Mouse (Mus musculus): ENCODE measurements around the gene Shank2. TPM values are rescaled to one million over a fixed set of nuclear protein-coding genes. Genes with fewer than 3 reads are reported as not detected.

Shank2 gene
- polyA plus RNA-seq, 1 experiment from 2014 or later, result 0.69 TPM

- Histone ChIP-seq H3K4me3 (ENCODE audit: low read depth, low read length) (no peak overlapping the region), H3K36me3 (ENCODE audit: control insufficient read depth, insufficient read depth, low read length) (no peaks in the 10 kb centered on the region), H3K9me3 (ENCODE audit: control insufficient read depth, low read length) (no peaks in the 10 kb centered on the region), H3K4me2 (replicated peaks; ENCODE audit: low read depth) (no peak overlapping the region), H3K27me3 (ENCODE audit: control insufficient read depth, insufficient read depth, low read length) (no peaks in the 10 kb centered on the region), H3K9ac (ENCODE audit: low read length) (no peak overlapping the region), H3K27ac (replicated peaks) (no peak overlapping the region), H3K4me1 (replicated peaks; ENCODE audit: control insufficient read depth, insufficient read depth) (no peaks in the 10 kb centered on the region)
- ATAC-seq (ENCODE audit: low FRiP score, low TSS enrichment) (no peak), DNase-seq (ENCODE audit: low spot score) (no peak)
- no peak for TF ChIP-seq EP300 (optimal IDR thresholded peaks at IDR 0.05)
- no peak for TF ChIP-seq CTCF (IDR thresholded peaks at IDR 0.05; ENCODE audit: low read depth)
- WGBS, result 86% methylated on average over 1 of the region's 1 CpGs
Measured at GRCm38 (mm10) chr7:144079861-144080260, 78.1 kb downstream of the Shank2 start.

GRCm38 (mm10) chr7:144081448-144081847 lies 79.7 kb downstream of the Shank2 start:
- no peaks in the 10 kb centered on the region for H3K9me3 ChIP-seq (ENCODE audit: control insufficient read depth, low read length)
- no peak overlapping the region for H3K4me3 ChIP-seq (ENCODE audit: low read depth, low read length)
- peak; percentile 31 for ATAC-seq (ENCODE audit: low FRiP score, low TSS enrichment)
- no peaks in the 10 kb centered on the region for H3K27me3 ChIP-seq (ENCODE audit: control insufficient read depth, insufficient read depth, low read length)
- H3K36me3 ChIP-seq (ENCODE audit: control insufficient read depth, insufficient read depth, low read length), result no peaks in the 10 kb centered on the region
- H3K4me1 ChIP-seq (replicated peaks; ENCODE audit: control insufficient read depth, insufficient read depth), result no peaks in the 10 kb centered on the region
- 68% methylated on average over 1 of the region's 1 CpGs for WGBS
- no peak overlapping the region for H3K4me2 ChIP-seq (replicated peaks; ENCODE audit: low read depth)
- peak; percentile 56 for DNase-seq (ENCODE audit: low spot score)
- no peak for TF ChIP-seq EP300 (optimal IDR thresholded peaks at IDR 0.05)
- peak; percentile 79 for TF ChIP-seq CTCF (IDR thresholded peaks at IDR 0.05; ENCODE audit: low read depth)
- H3K27ac ChIP-seq (replicated peaks), result no peak overlapping the region
- H3K9ac ChIP-seq (ENCODE audit: low read length), result no peak overlapping the region

- TF ChIP-seq EP300 (optimal IDR thresholded peaks at IDR 0.05) (no peak), CTCF (IDR thresholded peaks at IDR 0.05; ENCODE audit: low read depth) (no peak)
Measured at GRCm38 (mm10) chr7:144081963-144082362, 80.2 kb downstream of the Shank2 start.

GRCm38 (mm10) chr7:144087277-144087676 lies 85.5 kb downstream of the Shank2 start:
- Histone ChIP-seq H3K27me3 (ENCODE audit: control insufficient read depth, insufficient read depth, low read length) (no peaks in the 10 kb centered on the region), H3K9ac (ENCODE audit: low read length) (no peak overlapping the region), H3K9me3 (ENCODE audit: control insufficient read depth, low read length) (no peaks in the 10 kb centered on the region), H3K27ac (replicated peaks) (no peak overlapping the region), H3K36me3 (ENCODE audit: control insufficient read depth, insufficient read depth, low read length) (no peaks in the 10 kb centered on the region), H3K4me1 (replicated peaks; ENCODE audit: control insufficient read depth, insufficient read depth) (no peaks in the 10 kb centered on the region), H3K4me3 (ENCODE audit: low read depth, low read length) (no peak overlapping the region), H3K4me2 (replicated peaks; ENCODE audit: low read depth) (no peak overlapping the region)
- 37% methylated on average over 2 of the region's 2 CpGs for whole genome bisulfite sequencing
- no peak for TF ChIP-seq EP300 (optimal IDR thresholded peaks at IDR 0.05)
- TF ChIP-seq CTCF (IDR thresholded peaks at IDR 0.05; ENCODE audit: low read depth), result no peak
- ATAC-seq (ENCODE audit: low FRiP score, low TSS enrichment) (no peak), DNase-seq (ENCODE audit: low spot score) (no peak)

More at GRCm38 (mm10) chr7:144081963-144082362, 80.2 kb downstream of the Shank2 start:
- Histone ChIP-seq H3K4me2 (replicated peaks; ENCODE audit: low read depth) (no peak overlapping the region), H3K27me3 (ENCODE audit: control insufficient read depth, insufficient read depth, low read length) (no peaks in the 10 kb centered on the region), H3K4me1 (replicated peaks; ENCODE audit: control insufficient read depth, insufficient read depth) (no peaks in the 10 kb centered on the region), H3K27ac (replicated peaks) (no peak overlapping the region), H3K9ac (ENCODE audit: low read length) (no peak overlapping the region), H3K36me3 (ENCODE audit: control insufficient read depth, insufficient read depth, low read length) (no peaks in the 10 kb centered on the region), H3K4me3 (ENCODE audit: low read depth, low read length) (no peak overlapping the region), H3K9me3 (ENCODE audit: control insufficient read depth, low read length) (no peaks in the 10 kb centered on the region)
- 85% methylated on average over 2 of the region's 2 CpGs for WGBS
- DNase-seq (ENCODE audit: low spot score) (no peak), ATAC-seq (ENCODE audit: low FRiP score, low TSS enrichment) (peak; percentile 30; the same call in 1 of the 2 replicates)

GRCm38 (mm10) chr7:144094132-144094531 lies 92.4 kb downstream of the Shank2 start:
- TF ChIP-seq EP300 (optimal IDR thresholded peaks at IDR 0.05), result no peak
- no peak for TF ChIP-seq CTCF (IDR thresholded peaks at IDR 0.05; ENCODE audit: low read depth)
- H3K4me1 ChIP-seq (replicated peaks; ENCODE audit: control insufficient read depth, insufficient read depth), result no peaks in the 10 kb centered on the region
- no peak overlapping the region for H3K27ac ChIP-seq (replicated peaks)
- no peaks in the 10 kb centered on the region for H3K27me3 ChIP-seq (ENCODE audit: control insufficient read depth, insufficient read depth, low read length)
- H3K9me3 ChIP-seq (ENCODE audit: control insufficient read depth, low read length), result no peaks in the 10 kb centered on the region
- H3K4me3 ChIP-seq (ENCODE audit: low read depth, low read length), result no peak overlapping the region
- no peak overlapping the region for H3K9ac ChIP-seq (ENCODE audit: low read length)
- ATAC-seq (ENCODE audit: low FRiP score, low TSS enrichment), result no peak
- WGBS, result 87% methylated on average over 12 of the region's 12 CpGs
- H3K4me2 ChIP-seq (replicated peaks; ENCODE audit: low read depth), result no peak overlapping the region
- H3K36me3 ChIP-seq (ENCODE audit: control insufficient read depth, insufficient read depth, low read length), result no peaks in the 10 kb centered on the region
- no peak for DNase-seq (ENCODE audit: low spot score)

GRCm38 (mm10) chr7:144097314-144097713 lies 95.6 kb downstream of the Shank2 start:
- Histone ChIP-seq H3K36me3 (ENCODE audit: control insufficient read depth, insufficient read depth, low read length) (no peaks in the 10 kb centered on the region), H3K27ac (replicated peaks) (no peak overlapping the region), H3K9me3 (ENCODE audit: control insufficient read depth, low read length) (no peaks in the 10 kb centered on the region), H3K4me2 (replicated peaks; ENCODE audit: low read depth) (no peak overlapping the region), H3K27me3 (ENCODE audit: control insufficient read depth, insufficient read depth, low read length) (no peaks in the 10 kb centered on the region), H3K4me3 (ENCODE audit: low read depth, low read length) (no peak overlapping the region), H3K4me1 (replicated peaks; ENCODE audit: control insufficient read depth, insufficient read depth) (no peaks in the 10 kb centered on the region), H3K9ac (ENCODE audit: low read length) (no peak overlapping the region)
- DNase-seq (ENCODE audit: low spot score), result peak; percentile 72
- TF ChIP-seq CTCF (IDR thresholded peaks at IDR 0.05; ENCODE audit: low read depth) (peak; percentile 81), EP300 (optimal IDR thresholded peaks at IDR 0.05) (no peak)
- peak; percentile 70 for ATAC-seq (ENCODE audit: low FRiP score, low TSS enrichment)
- 16% methylated on average over 2 of the region's 2 CpGs for WGBS
